Mouse (Mus musculus) heart, embryonic 16.5 days (tissue): ENCODE data around the gene Maml3. TPM values are rescaled to one million over a fixed set of nuclear protein-coding genes. Genes with fewer than 3 reads are reported as not detected.
A peak's percentile ranks its signal among the peaks of the same experiment; 100 is the strongest.

Experiments used
- ATAC-seq: fragments of 200-750 bp; cut with Nextera tagmentation; replicated peaks from 2 replicates; pipeline ENCODE4 v1.8.0; 2017; ENCODE audit warnings: moderate number of reproducible peaks; ENCODE audit not compliant: insufficient read depth, low FRiP score; ENCODE audit errors: extremely low read depth
- H3K27ac ChIP-seq: fragments of 300-500 bp; sonication (generic); 2 replicates; pipeline ENCODE4 v1.5.1; 2014; ENCODE audit warnings: mild to moderate bottlenecking, low read length, control low read depth, moderate library complexity
- H3K27me3 ChIP-seq: fragments of 300-500 bp; sonication (generic); 2 replicates; pipeline ENCODE4 v1.6.1; 2014; ENCODE audit warnings: low read length, mixed read lengths; ENCODE audit not compliant: control insufficient read depth, insufficient read depth
- H3K36me3 ChIP-seq: fragments of 300-500 bp; sonication (generic); 2 replicates; pipeline ENCODE4 v1.6.1; 2014; ENCODE audit not compliant: control insufficient read depth, insufficient read depth
- H3K4me1 ChIP-seq: fragments of 300-500 bp; sonication (generic); 2 replicates; pipeline ENCODE4 v1.6.1; 2014; ENCODE audit warnings: low read length, mixed read lengths; ENCODE audit not compliant: control insufficient read depth, insufficient read depth
- H3K4me2 ChIP-seq: fragments of 300-500 bp; sonication (generic); 2 replicates; pipeline ENCODE4 v1.6.1; 2014; ENCODE audit warnings: low read depth, mild to moderate bottlenecking, control low read depth, low read length
- H3K4me3 ChIP-seq: fragments of 300-500 bp; sonication (generic); 2 replicates; pipeline ENCODE4 v1.5.1; 2014; ENCODE audit warnings: mild to moderate bottlenecking, control low read depth, low read length
- H3K9ac ChIP-seq: fragments of 300-500 bp; sonication (generic); 2 replicates; pipeline ENCODE4 v1.6.1; 2014; ENCODE audit warnings: low read length, control low read depth
- H3K9me3 ChIP-seq: fragments of 300-500 bp; sonication (generic); replicated peaks from 2 replicates; pipeline ENCODE4 v1.6.1; 2016; ENCODE audit warnings: low read length; ENCODE audit not compliant: control insufficient read depth
- WGBS: fragments of 180-500 bp; shearing (Covaris S2); extraction: QIAGEN DNeasy Blood & Tissue Kit; methylation state at CpG from one replicate; pipeline ENCODE4 v1.1.7; 2014; 5-methylcytosine and 5-hydroxymethylcytosine counted together
- polyA plus RNA-seq: library from polyadenylated mRNA; unstranded; fragments of >200 nt; fragmentation: Nextera tagmentation; extraction: Ambion mirVana; gene quantifications from 2 replicates; pipeline ENCODE4 v1.2.1, GENCODE M21; 2015

Maml3 gene
- polyA plus RNA-seq, 1 experiment from 2014 or later: 2.6 TPM

- H3K36me3 ChIP-seq: no peaks in the 10 kb centered on the region
- H3K27me3 ChIP-seq: no peaks in the 10 kb centered on the region
- peak overlapping the region; percentile 4; the same call in 1 of the 2 replicates for H3K27ac ChIP-seq
- no peaks in the 10 kb centered on the region for H3K9me3 ChIP-seq
- peak overlapping the region; percentile 63 for H3K9ac ChIP-seq
- peak overlapping the region; percentile 56 for H3K4me3 ChIP-seq
- peaks cover 16% of the 10 kb centered on the region for H3K4me1 ChIP-seq
- peak overlapping the region; percentile 79 for H3K4me2 ChIP-seq
- WGBS: under 1% methylated on average over 18 of the region's 21 CpGs
- ATAC-seq: peak; percentile 49
Observed at GRCm38 (mm10) chr3:52007602-52008252, 97.1 kb downstream of the Maml3 start.

- H3K9me3 ChIP-seq: no peaks in the 10 kb centered on the region
- H3K9ac ChIP-seq: peak overlapping the region; percentile 63; the same call in 1 of the 2 replicates
- H3K36me3 ChIP-seq: no peaks in the 10 kb centered on the region
- WGBS: 32% methylated on average over 9 of the region's 9 CpGs
- H3K4me2 ChIP-seq: peak overlapping the region; percentile 79
- ATAC-seq: no peak
- no peak overlapping the region for H3K27ac ChIP-seq
- no peaks in the 10 kb centered on the region for H3K27me3 ChIP-seq
- peak overlapping the region; percentile 56 for H3K4me3 ChIP-seq
- peaks cover 16% of the 10 kb centered on the region for H3K4me1 ChIP-seq
Observed at GRCm38 (mm10) chr3:52006721-52007330, 98.0 kb downstream of the Maml3 start.

GRCm38 (mm10) chr3:52003663-52004062 is 101.2 kb downstream of the Maml3 start:
- Histone ChIP-seq H3K27me3 (no peaks in the 10 kb centered on the region), H3K9me3 (no peaks in the 10 kb centered on the region), H3K27ac (no peak overlapping the region), H3K36me3 (no peaks in the 10 kb centered on the region), H3K4me1 (peaks cover 18% of the 10 kb centered on the region), H3K4me2 (no peak overlapping the region), H3K9ac (no peak overlapping the region), H3K4me3 (no peak overlapping the region)
- WGBS: 83% methylated on average over 6 of the region's 6 CpGs
- no peak for ATAC-seq

GRCm38 (mm10) chr3:52001518-52001895 is 103.4 kb downstream of the Maml3 start:
- 86% methylated on average over 9 of the region's 9 CpGs for WGBS
- H3K4me1 ChIP-seq: peaks cover 15% of the 10 kb centered on the region
- no peak overlapping the region for H3K4me3 ChIP-seq
- H3K27ac ChIP-seq: no peak overlapping the region
- H3K9me3 ChIP-seq: no peaks in the 10 kb centered on the region
- ATAC-seq: no peak
- H3K4me2 ChIP-seq: no peak overlapping the region
- H3K27me3 ChIP-seq: no peaks in the 10 kb centered on the region
- no peak overlapping the region for H3K9ac ChIP-seq
- no peaks in the 10 kb centered on the region for H3K36me3 ChIP-seq

GRCm38 (mm10) chr3:52000871-52001517 is 103.9 kb downstream of the Maml3 start:
- H3K4me1 ChIP-seq: peaks cover 14% of the 10 kb centered on the region
- 78% methylated on average over 10 of the region's 10 CpGs for WGBS
- H3K9me3 ChIP-seq: no peaks in the 10 kb centered on the region

GRCm38 (mm10) chr3:51999671-52000437 is 105.0 kb downstream of the Maml3 start:
- ATAC-seq: peak; percentile 65; the same call in 1 of the 2 replicates
- H3K4me3 ChIP-seq: no peak overlapping the region
- no peak overlapping the region; the same call in 1 of the 2 replicates for H3K27ac ChIP-seq
- no peaks in the 10 kb centered on the region for H3K36me3 ChIP-seq
- no peaks in the 10 kb centered on the region for H3K27me3 ChIP-seq
- peak overlapping the region; percentile 2; the same call in 1 of the 2 replicates for H3K4me2 ChIP-seq
- peaks cover 9% of the 10 kb centered on the region; the same call in 1 of the 2 replicates for H3K4me1 ChIP-seq
- WGBS: 83% methylated on average over 21 of the region's 21 CpGs
- H3K9me3 ChIP-seq: no peaks in the 10 kb centered on the region
- no peak overlapping the region for H3K9ac ChIP-seq

More at GRCm38 (mm10) chr3:52000871-52001517, 103.9 kb downstream of the Maml3 start:
- ATAC-seq: no peak
- Histone ChIP-seq H3K9ac (no peak overlapping the region), H3K27ac (no peak overlapping the region; the same call in 1 of the 2 replicates), H3K4me3 (no peak overlapping the region), H3K27me3 (no peaks in the 10 kb centered on the region), H3K4me2 (no peak overlapping the region), H3K36me3 (no peaks in the 10 kb centered on the region)

GRCm38 (mm10) chr3:51998511-51999399 is 106.1 kb downstream of the Maml3 start:
- H3K36me3 ChIP-seq: no peaks in the 10 kb centered on the region
- ATAC-seq: no peak
- peaks cover 9% of the 10 kb centered on the region; the same call in 1 of the 2 replicates for H3K4me1 ChIP-seq
- no peak overlapping the region for H3K4me2 ChIP-seq
- WGBS: 57% methylated on average over 21 of the region's 21 CpGs
- H3K9ac ChIP-seq: no peak overlapping the region
- no peaks in the 10 kb centered on the region for H3K27me3 ChIP-seq
- H3K9me3 ChIP-seq: no peaks in the 10 kb centered on the region
- H3K4me3 ChIP-seq: no peak overlapping the region
- no peak overlapping the region for H3K27ac ChIP-seq

GRCm38 (mm10) chr3:51997616-51998015 is 107.3 kb downstream of the Maml3 start:
- WGBS: 80% methylated on average over 11 of the region's 11 CpGs
- Histone ChIP-seq H3K9ac (no peak overlapping the region), H3K27me3 (no peaks in the 10 kb centered on the region), H3K4me2 (no peak overlapping the region), H3K27ac (no peak overlapping the region), H3K9me3 (no peaks in the 10 kb centered on the region), H3K4me1 (peaks cover 9% of the 10 kb centered on the region; the same call in 1 of the 2 replicates), H3K4me3 (no peak overlapping the region), H3K36me3 (no peaks in the 10 kb centered on the region)
- ATAC-seq: no peak
